Mouse (Mus musculus) large intestine, adult 2 months (tissue): ENCODE data around the gene Fam120a. TPM values are rescaled to one million over a fixed set of nuclear protein-coding genes. Genes with fewer than 3 reads are reported as not detected.
A peak's percentile ranks its signal among the peaks of the same experiment; 100 is the strongest.

ENCODE experiments used
- DNase-seq: peaks from one replicate; pipeline ENCODE4 v3.0.0-alpha.2; 2012; ENCODE audit warnings: low read depth, low spot score
- WGBS: fragments of 180-500 bp; shearing (Covaris S2); methylation state at CpG from one replicate; pipeline ENCODE4 v1.1.7; 2018; 5-methylcytosine and 5-hydroxymethylcytosine counted together
- polyA plus RNA-seq: library from polyadenylated mRNA; depleted of rRNA; stranded (reverse); fragments of >200 nt; gene quantifications from 2 replicates; pipeline ENCODE4 v1.2.3, GENCODE M21; 2012

Fam120a gene
- polyA plus RNA-seq, 1 experiment: 78.1 TPM

DNA sequence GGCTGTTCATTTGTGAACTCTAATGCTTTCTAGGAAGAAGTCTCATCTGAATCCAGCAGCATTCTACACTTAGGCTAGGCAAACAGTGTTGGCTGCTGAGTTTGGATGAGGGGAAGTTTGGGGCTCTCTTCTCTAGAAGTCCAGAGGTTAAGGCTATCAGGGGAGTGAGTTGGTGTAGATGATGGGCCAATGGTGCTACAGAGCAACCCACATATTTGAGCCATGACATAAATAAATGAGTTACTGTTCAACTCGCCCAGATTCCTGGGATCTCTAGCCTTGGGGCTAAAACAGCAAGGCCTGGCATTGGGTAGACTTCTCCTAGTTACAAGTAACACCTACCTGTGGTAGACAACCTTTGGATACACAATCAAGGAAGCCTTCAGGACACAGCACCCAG, 46.6 kb downstream of the Fam120a start:
- WGBS: 71% methylated on average over 1 of the region's 1 CpGs
- no peak for DNase-seq

DNA sequence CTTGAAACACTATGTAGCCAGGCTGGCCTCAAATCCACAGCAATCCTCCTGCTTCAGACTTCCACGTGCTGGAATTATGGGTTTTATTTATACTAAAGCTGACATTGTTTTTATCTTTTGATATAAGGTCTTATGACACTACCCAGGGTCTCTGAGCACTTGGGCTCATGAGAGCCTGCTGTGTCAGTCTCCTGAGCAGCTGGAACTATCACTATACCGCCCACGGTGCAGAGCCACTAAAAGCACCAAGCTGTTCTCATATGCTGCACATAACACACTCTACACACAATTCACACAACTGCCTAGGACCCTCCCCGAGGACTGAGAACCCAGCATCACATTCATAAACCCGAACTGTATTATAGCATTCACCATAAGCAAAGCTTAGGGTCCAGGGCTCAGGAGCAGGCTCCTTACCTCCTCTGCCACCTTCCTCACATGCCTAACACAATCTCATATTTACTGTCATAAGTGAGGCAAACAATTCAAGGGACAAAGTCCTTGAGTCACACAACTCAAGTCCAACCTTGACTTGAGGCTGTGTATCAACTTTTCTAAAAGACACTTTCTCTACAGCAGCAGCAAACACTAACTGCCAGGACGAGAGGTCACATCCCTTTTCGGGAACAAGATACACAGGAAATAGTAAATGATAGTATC, 47.9 kb downstream of the Fam120a start:
- WGBS: 57% methylated on average over 7 of the region's 7 CpGs
- no peak for DNase-seq

DNA sequence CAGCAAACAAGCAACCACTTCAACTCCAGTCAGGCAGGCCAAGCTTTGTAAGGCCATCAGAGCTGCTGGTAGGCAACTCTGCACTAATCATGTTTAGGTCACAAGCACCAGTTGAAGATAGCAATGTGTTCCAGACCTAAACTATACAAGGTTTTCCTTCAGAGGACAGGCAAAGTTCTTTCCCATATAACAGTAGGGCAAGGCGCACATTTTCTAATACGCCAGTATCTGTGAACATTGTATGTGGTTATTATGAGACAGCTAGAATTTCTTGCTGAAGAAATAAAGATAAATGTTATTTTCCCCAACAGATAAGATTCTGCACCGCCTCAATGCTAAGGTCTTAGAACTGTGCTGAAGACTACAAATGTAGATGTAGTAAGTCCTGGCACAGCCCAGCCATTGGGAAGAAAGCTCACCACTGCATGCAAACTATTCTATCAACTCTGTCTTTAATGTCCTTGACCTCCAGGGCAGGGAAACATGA, 50.7 kb downstream of the Fam120a start:
- WGBS: 98% methylated on average over 3 of the region's 3 CpGs
- no peak for DNase-seq

DNA sequence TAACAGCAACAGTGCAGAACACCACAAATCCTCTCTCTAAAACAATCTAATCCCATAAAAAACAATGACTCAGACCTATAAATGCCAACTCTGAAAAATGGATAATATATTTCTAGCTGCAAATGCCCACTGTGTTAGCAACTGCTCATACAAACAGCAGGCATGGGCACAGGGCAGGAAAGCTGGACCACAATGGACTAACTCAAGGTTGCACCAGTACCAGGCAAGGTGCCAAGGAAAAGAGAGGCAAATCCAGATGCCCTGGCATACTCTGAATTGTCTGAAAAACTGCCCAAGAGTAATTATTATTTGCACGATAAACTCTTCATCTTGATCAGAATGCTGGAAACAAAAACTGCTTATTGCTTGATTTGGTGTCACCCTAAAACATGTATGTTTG, 54.1 kb downstream of the Fam120a start:
- no peak for DNase-seq
- WGBS: 41% methylated on average over 1 of the region's 1 CpGs

DNA sequence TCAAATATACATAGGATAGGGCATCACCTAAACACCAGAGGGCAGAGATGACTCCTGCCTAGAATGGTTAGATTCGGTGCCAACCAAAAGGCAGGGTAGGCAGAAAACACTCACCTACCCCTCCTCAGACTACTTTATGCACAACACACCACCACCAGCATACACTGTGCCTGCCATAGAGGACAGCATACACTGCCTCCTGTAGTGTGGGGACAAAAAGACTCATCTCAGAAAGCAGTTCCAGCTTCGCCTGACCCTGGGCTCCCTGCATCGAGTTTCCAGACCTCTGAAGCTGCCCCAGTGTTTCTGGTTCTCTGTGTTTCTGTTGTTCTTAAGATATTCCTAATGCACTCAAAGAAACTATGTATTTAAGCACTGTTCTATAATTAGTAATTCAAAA, 54.7 kb downstream of the Fam120a start:
- 82% methylated on average over 3 of the region's 3 CpGs for WGBS
- DNase-seq: no peak

DNA sequence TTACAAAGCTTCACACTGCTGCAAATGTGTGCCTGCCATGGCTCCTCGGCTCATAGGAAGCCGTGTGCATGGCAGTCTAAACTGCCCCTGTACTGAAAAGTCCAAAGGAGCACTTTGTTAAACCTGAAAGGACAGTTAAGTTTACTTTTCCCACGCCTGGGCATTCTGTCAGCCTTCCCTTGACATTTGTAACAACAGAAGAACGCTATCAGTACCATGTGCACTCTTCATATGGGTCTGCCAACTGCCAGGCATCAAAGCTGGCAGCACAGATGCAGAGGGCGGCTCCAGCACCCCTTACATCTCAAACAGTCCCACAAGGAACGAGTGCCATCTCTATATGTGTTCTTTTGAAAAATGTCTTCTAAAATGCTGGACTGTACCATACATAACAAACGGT, 56.4 kb downstream of the Fam120a start:
- WGBS: 69% methylated on average over 7 of the region's 7 CpGs
- DNase-seq: no peak

DNA sequence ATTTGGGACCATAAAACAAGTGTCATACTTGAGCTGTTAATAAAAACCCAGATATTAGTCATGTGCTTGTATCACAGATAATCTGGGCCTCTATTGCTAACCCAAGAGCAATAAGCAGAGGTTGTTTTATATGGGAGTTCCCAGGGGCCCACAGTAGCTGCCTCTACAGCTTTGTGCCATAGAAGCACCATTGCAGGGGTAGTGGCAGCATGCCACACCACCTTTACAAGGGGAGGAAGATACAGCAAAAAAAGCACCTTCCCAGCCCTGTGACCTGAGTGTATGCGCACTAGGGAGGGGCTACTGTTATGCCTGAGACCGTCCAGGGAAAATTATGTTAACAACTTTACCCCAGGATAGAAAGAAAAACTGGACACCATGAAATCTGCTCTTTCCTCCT, 62.4 kb downstream of the Fam120a start:
- no peak for DNase-seq
- WGBS: 91% methylated on average over 2 of the region's 2 CpGs

DNA sequence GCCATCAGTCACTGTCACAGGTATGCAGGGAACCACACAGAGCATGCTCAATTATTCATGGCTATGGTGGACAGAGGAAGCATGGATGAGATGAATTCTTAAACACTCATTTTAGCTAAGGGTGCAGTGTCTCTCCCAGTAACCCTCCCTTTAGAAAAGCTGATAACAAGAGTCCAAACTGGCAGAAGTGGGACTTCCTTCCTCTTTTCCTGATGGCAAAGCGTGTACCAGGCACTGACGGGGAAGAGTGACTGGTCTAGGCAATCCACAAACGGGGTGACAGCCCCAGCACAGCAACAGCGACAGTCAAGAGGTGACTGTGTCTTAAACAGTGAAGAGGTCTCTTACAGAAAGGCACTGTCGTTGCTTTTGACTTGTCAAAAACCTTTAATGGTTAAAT, 72.4 kb downstream of the Fam120a start:
- no peak for DNase-seq
- 82% methylated on average over 5 of the region's 5 CpGs for WGBS

DNA sequence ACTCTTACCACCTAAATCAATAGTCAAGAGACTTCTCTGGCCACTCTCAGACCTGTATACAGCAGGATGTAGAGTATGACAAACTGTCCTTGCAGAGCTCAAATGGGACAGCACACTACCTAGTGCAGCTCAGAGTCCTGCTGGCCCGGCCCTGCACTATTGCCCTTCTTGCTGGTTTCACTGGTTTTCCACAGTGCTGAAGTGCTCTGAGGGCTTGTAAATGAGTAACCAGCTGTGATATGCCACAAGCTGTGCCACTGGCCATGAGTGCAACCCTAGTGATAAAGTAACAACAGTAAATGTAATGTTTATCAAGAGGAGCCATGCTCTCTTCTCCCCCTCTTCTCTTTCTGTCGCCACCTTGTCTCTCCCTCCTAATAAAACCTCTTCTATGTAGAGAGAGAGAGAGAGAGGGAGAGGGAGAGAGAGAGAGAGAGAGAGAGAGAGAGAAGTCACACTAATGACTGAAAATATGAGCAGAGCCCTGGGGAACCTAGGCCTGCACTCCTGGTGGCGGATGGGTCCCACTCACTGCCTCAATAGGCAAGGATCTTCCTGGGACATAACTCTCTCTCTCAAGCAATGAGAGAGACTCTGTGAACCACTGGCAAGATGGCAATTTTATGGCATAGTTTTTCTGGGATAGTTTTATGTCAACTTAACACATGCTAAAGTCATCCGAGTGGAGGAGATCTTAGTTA, 77.4 kb downstream of the Fam120a start:
- 42% methylated on average over 4 of the region's 4 CpGs for WGBS
- peak; percentile 54 for DNase-seq

DNA sequence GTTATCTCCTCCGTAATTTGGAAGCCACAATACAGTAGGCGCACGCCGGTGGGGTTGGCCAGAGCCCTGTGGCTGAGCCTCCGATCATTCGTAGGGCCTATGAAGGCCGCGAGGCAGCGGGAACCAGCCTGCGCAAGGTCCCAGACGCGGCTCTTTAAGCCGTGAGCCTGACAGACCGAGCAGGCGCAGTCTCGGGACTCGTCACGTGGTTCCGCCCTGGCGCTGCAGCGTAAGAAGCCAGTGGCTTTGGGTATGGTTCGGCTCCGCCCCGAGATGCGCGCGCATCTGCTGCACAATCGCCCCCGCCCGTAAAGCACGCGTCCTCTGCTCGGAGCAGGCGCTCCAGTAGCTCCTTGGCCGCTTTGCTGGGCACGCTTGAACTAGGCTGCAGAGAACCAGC, 89.3 kb downstream of the Fam120a start:
- under 1% methylated on average over 36 of the region's 36 CpGs for WGBS
- peak; percentile 92 for DNase-seq

DNA sequence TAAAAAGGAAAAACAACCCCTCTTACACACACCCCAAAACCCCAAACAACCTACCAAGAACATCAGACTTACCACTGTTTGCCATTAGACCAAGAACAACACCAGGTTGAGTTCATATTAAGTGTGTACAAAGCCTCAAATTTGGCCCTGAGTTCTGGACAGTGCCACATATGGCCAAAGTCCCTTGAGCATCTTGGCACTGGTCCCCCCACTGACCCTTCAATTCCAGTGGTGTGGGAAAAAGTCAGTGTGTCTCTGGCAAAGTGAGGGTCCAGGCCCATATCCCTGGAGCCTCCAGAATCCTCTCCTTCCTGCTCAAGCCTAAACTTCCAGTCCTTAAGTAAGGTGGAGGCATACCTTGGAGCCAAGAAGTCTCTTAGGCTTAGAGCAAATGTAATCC, 90.0 kb downstream of the Fam120a start:
- no peak for DNase-seq

DNA sequence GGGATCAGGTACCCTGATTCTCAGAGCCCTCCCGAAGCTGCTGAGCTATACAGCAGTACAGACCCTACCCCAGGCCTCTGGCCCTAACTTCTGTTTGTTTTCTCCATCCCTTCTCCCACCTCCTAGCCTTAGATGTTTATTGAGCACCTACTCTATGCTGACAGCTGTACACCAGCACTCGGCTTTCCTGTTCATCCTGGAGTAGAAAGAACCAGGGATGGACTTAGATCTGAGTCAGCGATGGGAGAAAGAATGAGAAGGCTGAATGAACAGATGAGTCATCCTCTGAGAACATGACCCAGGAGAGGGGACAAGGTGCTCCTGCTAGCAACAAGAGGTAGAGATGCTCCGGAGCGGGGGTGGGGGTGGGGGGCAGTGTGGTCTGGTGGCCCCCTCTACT, 95.1 kb downstream of the Fam120a start:
- WGBS: 51% methylated on average over 5 of the region's 5 CpGs
- DNase-seq: no peak

DNA sequence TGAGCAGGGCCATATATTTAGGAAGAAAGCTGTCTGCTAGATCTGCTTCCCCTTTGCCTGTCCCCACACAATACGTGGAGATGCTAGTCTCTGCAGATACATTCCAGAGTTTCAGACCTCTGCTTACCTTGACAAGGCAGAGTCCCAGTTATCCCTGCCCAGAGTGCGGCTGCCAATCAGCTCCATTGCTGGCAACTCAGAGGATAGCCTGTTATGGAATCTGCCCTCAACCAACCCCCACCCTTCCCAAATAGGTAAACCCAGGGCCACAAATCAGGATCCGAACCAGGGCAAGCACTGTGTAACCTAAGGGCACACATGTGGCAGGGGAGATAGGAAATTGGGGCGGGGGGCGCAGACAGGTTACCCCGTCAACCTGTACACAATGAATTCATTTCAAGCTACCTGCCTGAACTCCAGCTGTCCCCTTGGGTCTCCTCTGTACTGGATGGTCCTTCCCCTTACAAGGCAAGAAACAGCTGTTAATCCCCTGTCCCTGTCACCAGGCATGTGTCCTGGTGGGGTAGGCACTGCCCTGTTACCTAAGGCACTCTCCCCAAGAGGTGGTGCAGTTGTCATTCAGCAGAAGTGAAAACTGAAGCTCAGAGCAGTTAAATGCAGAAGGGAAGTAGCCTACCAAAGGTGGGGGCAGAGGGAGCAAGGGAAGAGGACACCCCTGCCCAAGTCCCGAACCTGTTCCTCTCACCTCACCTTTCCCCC, 95.8 kb downstream of the Fam120a start:
- no peak for DNase-seq
- 45% methylated on average over 7 of the region's 7 CpGs for WGBS

DNA sequence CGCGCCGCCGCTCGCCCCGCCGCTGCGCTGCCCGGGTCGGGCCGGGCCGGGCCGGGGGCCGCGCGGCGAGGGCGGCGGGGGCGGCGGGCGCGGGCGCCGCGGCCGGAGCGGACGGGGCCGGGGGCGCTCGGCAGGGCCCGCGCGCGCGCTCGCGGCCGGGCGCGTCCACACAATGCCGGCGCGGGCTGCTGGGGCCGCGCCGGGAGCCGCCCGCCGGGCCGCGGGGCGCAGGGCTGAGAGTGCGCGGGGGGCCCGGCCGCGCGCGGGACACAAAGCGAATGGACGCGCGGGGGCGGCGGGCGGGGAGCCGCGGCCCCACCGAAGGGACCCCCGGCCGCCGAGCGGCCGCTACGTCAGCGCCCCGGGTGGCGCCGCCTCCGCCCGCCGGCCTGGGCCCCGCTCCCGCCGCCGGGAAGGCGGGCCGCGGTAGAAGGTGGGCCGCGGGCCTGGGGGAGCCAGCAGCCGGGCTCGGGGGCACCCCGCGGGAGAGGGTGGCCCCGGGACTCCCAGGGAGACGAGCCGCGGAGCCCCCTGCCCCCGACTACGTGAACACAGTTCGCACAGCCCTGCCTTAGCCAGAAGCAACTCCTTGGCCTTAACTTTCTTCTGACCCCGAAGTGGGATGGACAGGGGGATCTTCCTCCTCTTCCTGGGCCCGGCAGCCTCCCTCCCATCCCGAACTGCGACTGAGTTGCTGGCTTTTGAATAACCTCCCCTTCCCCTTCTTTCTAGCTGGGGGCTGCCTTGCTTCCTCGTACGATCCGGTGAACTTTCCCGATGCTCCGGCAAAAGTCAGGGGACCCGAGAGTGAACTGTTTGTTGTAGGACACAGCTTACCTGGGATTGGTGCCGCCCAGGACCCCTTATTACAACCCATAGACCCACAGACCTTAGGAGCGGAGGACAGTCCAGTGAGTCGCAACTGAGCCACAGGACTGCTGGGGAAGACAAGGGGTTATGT, 96.8 kb downstream of the Fam120a start, which contains the start of gene Phf2:
Gene Phf2 (minus strand): TSS at position 349 of the 961 bp plus-strand sequence.
- WGBS: 8% methylated on average over 116 of the region's 117 CpGs
- DNase-seq: no peak

DNA sequence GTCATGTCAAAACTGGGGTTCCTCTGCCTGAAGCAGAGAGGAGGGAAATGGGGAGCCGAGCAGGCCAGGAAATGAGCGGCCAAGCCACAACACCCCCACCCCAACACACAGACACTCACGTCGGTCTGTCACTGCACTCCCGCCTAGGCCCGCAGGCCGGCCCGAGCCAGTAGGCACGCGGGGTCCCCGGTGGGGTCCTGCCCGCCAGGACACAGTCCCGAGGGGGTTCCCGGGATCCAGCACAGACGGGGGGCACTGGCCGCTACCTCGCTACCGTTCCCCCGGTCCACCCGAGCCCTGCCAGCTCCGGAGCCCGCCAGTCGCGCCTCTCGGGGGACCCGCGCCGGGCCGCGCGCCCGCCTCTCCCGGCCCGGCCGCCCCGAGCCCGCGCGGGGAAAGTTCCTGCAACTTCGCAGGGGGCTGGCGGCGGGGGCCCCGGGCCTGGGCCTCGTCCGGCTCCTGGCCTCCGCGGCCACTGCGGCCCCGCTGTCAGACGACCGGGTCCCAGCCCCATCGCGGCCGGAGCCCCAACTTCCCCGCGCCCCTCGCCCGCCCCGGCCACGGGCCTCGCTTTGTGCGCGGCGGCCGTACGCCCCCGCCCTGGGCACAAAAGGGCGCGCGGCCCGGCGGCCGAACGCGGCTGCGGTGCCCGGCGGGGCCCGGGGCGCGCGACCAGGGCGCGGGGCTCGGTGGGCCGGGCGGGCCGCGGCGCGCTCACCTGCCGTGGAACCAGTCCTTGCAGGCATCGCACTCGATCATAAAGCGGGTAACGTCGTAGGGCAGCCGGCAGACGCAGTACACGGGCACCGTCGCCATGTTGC, 97.7 kb downstream of the Fam120a start:
- no peak for DNase-seq
- under 1% methylated on average over 96 of the region's 102 CpGs for WGBS

DNA sequence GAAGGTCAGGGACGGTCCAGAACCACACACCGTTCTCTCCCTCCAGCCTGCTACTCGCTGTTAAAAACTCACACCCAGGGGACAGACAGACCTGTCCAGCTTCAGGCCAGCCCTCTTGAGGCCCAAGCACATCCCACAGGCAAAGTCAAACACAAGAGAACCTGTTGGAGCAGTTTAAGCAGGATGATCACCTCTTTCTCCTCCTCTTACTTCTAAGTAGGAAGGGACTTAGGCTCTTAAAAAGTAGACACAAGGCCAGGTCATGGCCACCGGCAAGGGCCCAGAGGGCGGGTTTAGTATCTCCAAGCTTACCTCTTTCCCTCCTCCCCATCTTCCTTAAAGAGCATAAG, 98.2 kb downstream of the Fam120a start:
- 6% methylated on average over 5 of the region's 5 CpGs for WGBS
- peak; percentile 52 for DNase-seq

DNA sequence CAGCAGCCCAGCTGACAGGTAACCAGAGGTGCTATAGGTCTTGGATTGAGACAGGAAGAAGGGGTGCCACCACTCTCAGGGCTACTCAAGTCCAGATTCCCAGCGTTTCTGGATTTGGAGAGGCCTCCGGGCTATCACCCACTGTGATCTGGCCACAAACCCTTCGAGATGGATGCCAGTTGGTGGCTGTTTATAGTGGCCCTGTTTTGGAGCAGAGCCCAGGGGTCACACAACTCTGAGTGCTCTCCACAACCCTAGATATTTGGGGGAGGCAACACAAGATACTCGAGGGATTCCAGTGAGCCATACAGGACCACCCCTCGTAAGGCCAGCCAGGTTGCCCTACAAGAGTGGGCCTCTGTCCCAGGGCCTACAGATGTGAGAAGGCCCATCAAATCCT, 98.7 kb downstream of the Fam120a start:
- 31% methylated on average over 5 of the region's 5 CpGs for WGBS
- no peak for DNase-seq

DNA sequence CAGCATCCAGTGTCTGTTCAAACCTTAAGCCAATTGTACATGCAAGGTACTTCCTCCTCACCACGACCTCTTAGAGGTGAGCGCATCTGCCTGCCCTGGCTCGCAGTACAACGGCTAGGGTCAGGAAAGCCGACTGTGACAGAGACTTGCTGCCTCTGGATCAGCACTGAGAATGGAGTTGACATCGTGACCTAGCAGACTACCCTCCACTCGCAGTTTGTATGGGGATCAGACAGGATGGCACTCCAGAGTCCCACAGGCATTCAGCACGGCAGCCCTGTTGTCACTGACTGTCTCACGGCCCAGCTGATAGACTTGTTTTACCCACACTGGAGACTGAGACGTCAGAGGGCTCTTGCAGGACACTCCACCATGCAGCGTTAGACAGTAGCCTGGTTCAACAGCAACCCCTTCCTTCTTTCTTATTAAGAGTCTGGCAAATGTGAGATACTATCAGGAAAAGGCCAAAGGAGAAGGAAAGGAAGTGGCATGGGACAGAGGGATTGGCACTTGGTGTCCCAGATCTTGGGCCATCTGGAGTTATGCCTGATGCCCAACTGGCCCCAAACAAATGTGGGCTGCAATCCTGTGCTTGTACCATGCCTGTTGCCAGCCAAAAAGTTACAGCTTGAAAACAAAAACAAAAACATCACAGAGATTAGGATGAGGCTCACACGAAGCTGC, 103.0 kb downstream of the Fam120a start:
- 72% methylated on average over 12 of the region's 12 CpGs for WGBS

More for the DNA sequence above, 103.0 kb downstream of the Fam120a start:
- DNase-seq: no peak
